Mouse (Mus musculus): ENCODE results near the gene Slc25a21.

DNA sequence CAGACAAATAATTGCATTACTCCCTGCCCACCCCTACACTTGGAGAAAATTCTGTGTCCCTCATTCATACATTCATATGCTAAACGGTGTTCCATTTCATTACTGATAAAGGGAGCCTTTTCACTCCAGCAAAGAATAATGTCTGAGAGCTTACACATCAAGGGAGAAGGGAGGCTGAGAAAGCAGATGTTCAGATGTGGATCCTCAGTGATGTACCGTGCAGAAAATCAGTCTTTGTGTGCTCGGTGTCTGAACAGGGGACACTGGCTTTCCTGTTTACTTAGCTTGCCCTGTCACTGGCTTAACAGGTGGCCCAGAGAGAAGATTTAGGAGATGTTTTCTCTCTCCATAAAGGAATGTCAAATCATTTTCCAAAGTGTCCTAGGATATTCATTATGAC lies 112.8 kb downstream of the Slc25a21 start:
- no peak for TF ChIP-seq CTCF (conservative IDR thresholded peaks at IDR 0.05; ENCODE audit: insufficient read depth, insufficient read length, low read depth, low read length)
- TF ChIP-seq POLR2A (IDR thresholded peaks at IDR 0.05; ENCODE audit: low read depth, low read length), result no peak

Measured in kidney, adult 2 months (tissue).